Mouse (Mus musculus) heart, adult 8-10 months (tissue): ENCODE measurements around the gene Arhgap21. TPM values are rescaled to one million over a fixed set of nuclear protein-coding genes. Genes with fewer than 3 reads are reported as not detected.

Source experiments
- DNase-seq: peaks from one replicate; pipeline ENCODE4 v3.0.0; 2022; ENCODE audit warnings: low spot score
- total RNA-seq, 4 experiments: library from RNA; stranded (reverse); gene quantifications; 2 replicates each; pipeline ENCODE4 v1.2.4; 2022

Gene Arhgap21
- total RNA-seq, 4 experiments from 2014 or later, result 77.8 to 86.8 (median 81.9) TPM

GRCm38 (mm10) chr2:20966176-20967100 lies 2.2 kb downstream of the Arhgap21 start:
- no peak for DNase-seq

DNA sequence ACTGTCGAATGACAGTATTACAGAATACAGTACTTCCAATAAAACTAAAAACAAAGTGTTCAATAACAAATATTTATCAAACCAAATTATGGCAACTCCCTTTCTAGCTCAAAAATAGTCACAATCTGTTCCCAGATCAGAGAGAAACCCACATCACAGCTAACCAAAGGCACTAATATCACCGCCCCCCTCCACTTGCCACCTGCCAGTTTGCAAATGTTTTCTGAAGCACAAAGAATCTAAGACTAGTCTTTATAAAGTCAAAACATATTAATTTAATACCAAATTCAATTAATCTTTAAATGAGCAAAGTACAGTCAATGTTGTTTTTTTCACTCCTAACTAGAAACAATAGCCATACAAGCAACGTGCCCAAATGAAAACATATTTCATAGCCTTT lies 3.3 kb downstream of the Arhgap21 start:
- DNase-seq, result no peak

DNA sequence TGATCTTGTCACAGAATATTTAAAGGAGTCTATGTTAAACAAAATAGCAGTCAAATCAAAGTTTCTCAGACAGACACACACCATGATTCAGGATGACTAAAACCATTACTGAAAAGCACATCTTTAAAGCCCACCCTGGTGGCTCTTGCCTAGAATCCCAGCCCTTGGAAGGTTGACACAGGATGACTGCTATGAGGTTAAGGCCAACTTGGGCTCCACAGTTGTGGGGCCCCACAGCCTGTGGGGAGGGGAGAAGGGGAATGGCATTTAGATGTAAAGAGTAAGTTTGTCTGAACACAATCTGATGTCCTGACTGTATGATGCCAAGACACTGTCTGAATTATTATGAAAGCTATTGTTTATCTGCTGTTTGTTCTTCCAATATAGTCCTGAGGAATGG lies 4.2 kb downstream of the Arhgap21 start:
- no peak for DNase-seq

- DNase-seq, result no peak
These were observed 5.4 kb downstream of the Arhgap21 start for GRCm38 (mm10) chr2:20963226-20963805.

DNA sequence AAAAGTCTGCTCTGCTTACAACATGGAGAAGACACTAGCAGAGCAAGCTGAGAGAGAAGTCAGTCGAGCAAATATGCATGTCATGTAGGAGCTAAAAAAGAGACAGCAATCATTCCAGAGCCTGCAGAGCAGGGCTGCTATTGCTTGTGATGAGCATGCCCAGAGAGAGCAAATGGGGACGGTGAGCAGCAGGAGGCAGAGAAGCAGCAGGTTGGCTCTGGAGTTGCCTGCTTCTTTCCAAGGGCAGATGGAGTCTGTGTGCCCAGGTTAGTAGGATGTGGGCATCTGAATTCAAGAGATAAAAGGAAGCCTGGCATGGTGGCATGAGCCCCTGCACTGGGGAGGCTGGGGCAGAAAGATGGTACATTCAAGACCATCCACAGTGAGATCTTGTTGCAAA lies 6.4 kb downstream of the Arhgap21 start:
- no peak for DNase-seq

GRCm38 (mm10) chr2:20961825-20962224 lies 6.9 kb downstream of the Arhgap21 start:
- no peak for DNase-seq

DNA sequence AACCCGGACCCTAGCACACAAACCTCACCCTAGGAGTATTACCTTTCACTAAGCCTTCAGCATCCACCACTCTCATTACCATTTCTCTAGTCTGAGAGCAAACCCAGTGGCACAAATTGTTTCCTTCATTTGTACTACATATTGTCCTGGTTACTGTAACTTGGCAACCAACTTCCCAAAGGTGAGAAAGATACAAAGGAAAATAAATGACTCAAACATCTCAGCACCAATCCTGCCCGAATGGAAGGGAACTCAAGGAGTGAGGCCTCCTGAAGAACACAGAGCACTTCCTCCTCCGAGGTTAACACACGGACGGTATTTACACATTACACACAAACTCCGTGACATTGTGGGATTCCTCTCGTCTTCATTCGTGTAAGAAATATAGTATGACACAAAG lies 7.4 kb downstream of the Arhgap21 start:
- DNase-seq, result no peak

GRCm38 (mm10) chr2:20960668-20961035 lies 8.0 kb downstream of the Arhgap21 start:
- DNase-seq, result no peak

DNA sequence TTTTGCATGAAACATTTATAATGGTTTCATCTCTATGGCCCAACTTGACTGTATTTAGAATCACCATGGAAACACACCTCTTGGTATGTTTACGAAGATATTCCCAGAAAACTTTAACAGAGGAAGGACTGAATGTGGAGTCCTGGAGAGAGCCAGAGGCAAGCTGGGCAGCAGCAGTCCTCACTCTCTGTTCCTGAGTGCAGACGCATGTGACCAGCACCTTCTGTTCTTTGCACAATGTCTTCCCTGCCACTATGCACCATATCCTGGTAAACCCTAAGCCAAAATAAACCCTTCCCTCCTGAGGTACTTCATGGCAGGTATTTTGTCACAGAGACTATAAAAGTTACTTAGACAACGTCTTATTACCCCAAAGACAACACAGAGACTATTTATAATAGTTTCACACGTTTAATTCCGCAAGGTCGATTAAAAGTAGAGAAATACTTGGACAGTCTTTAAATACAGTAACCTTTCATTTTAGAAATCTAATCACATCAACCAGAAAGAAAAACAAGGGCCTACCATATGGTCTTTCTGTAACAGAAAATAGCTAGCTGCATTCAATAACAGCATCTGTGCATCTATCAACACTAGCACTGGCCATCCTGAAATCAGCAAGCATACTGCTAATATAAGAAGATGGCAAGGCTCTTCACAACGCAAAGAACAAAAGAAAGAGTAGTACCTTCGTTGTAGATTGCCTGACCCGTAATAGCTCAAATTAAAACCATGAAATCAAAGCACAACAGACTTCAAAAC lies 8.6 kb downstream of the Arhgap21 start:
- no peak for DNase-seq

DNA sequence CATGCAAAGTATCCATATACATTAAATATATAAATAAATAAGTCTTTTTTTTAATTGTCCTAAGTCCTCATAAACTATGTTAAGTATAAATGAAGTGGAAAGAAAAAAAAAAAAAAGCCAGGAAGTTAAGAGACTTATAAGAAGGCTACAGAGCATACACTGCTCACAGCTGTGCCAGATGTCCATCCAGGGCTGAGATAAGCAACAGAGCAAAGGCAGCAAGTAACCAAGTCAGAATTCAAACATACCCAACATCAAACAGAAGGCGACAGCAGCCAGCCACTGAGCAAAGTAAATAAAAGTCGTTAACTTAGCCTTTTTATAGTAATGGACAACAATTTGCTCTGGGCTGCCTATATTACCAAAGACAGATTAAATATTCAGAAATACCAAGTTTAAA lies 9.6 kb downstream of the Arhgap21 start:
- DNase-seq, result no peak

- no peak for DNase-seq
These were observed 10.7 kb downstream of the Arhgap21 start for GRCm38 (mm10) chr2:20957995-20958394.

DNA sequence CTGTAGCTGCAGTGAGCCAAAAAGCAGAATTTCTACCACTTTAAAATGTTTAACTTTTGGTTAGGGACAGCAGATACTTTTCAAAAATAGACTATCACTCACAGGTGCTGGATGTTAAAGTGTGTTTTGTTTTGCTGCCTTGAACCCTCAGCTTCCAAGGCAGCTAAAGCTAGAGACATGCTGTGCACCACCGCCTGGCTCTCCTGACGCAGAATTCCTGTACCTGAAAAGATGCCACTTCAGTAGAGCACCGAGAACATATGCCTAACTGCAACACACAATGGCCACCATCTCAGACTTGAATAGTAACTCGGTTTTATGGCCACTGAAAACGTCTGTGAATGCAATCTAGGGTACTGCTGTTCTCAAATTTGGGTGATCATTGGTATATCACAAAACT lies 12.0 kb downstream of the Arhgap21 start:
- no peak for DNase-seq

DNA sequence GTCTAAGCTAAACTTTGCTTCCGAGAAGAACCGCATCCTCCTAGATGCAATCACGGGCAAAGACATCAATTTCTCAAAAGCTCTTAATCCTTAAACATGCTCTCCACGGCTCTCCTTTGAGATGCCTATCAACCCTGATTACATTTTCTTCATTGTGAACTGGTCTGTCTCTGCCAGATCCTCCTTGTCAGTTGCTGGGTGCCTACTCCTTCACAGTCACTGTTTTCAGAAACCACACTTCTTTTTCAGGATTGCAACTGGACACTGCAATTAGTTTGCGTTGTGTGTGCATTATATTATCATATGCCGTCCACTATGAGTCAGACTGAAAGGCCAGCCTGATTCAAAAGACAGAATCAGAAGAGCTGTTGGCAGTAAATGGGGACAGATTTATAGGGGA lies 12.7 kb downstream of the Arhgap21 start:
- DNase-seq, result no peak

DNA sequence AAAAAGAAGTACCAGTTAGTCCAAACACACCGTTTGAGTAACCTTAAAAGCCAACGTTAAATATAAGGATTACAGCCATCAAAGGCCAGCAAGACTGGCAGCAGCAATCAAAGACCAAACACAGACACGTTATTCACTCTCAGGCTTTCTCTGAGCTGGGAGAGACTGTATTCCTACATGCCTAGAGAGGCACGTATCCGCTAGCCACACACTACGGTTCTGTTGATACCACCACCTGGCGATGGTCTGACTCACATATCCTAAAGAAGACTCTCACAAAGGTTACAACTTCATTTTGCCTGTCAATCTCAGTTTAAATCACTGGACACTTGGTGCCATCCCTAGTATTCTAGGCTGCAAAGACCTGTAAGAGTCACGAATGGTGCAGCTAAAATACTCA lies 13.3 kb downstream of the Arhgap21 start:
- no peak for DNase-seq

DNA sequence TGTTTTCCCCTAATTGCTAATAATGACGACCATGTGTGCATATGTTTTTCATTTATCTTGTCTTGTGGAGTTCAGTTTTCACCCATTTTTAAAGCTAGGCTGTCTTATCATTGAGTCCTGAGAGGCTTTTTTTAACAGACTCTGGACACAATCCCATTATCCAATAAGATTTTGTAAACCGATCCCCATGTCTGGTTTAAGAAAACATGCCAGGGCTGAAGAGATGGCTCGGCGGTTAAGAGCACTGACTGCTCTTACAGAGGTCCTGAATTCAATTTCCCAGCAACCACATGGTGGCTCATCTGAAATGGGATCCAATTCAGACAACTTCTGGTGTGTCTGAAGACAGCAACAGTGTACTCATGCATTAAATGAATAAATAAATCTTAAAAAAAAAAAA lies 16.0 kb downstream of the Arhgap21 start:
- no peak for DNase-seq

DNA sequence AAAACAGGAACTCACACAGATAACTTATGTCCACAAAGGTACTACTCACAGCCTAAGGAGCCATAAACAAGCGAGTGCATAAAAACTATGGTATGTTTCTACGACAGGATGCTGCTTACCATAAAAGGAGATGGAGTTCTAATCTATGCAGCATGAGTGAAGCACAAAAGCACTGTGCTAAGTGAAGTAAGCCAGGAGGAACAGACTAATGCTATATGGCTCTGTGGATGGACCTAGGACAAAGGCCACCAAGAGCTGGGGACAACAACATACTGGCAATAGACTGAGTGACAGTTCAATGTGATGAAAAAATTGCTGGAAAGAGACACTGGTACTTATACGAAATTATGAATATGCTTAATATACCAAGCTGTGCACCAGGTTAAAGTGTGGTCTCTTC lies 19.5 kb downstream of the Arhgap21 start:
- DNase-seq, result no peak

DNA sequence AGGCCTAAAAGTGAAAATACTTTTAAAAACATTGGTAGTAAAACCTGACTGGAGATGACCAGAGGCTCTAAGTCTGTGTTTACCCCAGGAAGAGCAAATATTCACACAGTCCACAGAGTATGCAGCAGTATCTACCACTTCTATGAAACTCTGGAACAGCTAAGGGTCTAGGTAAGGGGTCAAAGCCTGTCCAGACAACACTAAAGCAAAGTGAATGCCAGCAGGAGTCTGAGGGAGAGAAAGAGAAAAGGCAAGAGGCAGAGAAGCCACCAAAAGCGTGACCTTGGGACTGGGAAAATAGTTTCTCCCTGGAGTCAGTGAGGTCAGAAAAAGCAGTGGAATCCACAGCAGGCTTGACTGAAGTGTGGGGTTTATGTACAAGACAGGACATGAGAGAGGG lies 21.6 kb downstream of the Arhgap21 start:
- no peak for DNase-seq

- DNase-seq, result no peak
These were observed 23.1 kb downstream of the Arhgap21 start for GRCm38 (mm10) chr2:20945596-20945995.

DNA sequence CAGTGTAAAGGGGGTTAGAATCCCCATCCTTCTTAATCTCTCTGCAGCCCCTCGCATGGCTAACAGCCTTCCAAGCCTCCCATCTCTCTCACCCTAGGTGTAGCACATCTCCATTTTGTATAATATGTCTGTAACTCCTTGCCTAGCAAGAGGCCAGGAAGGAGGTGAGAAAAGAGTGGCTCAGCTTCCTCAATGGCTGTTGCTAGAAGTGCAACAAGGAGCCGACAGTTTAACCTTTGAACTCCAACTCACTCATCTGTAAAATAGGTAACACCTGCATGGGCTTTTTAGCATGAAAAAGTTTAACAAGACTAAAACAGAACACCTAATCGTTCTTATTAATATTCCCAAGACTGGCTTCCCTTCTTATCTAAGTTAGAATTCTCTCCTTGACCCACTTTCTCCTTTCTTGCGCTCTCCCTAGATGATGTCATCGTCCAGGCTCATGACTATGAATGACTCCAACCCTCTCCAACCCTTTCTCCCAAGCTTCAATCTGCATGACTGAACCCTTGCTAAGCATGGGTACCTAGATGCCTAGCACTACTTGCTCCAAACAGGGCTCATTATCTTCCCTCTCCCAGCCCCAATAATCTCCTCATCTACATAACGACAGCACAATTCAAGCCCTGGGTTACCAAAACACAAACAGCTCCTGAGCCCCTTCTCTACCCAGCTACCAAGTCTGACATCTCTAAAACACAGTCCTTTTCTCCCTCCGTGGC lies 24.8 kb downstream of the Arhgap21 start:
- no peak for DNase-seq

GRCm38 (mm10) chr2:20943222-20943621 lies 25.5 kb downstream of the Arhgap21 start:
- DNase-seq, result no peak

GRCm38 (mm10) chr2:20942434-20943198 lies 26.1 kb downstream of the Arhgap21 start:
- DNase-seq, result no peak
